Mouse (Mus musculus): ENCODE data around the gene Galk1.

- no peak for TF ChIP-seq CTCF (IDR thresholded peaks at IDR 0.05; ENCODE audit: borderline replicate concordance, control insufficient read depth, extremely low read depth, insufficient read depth, low read length, poor library complexity)
- TF ChIP-seq POLR2A (IDR thresholded peaks at IDR 0.05; ENCODE audit: control insufficient read depth, extremely low read depth, insufficient read depth, low read length, poor library complexity) = no peak
Observed at GRCm38 (mm10) chr11:116040593-116040992, 28.1 kb upstream of the Galk1 start.

Measured in thymus, adult 2 months (tissue).